Mouse (Mus musculus) testis, adult 2 months (tissue): Measurements from ENCODE around the gene Gm28729.

Experiments
- CTCF ChIP-seq: fragments of 200-500 bp; IDR thresholded peaks from 2 replicates; pipeline ENCODE4 v1.5.1; 2012; ENCODE audit warnings: low read depth, mild to moderate bottlenecking, inconsistent platforms, low read length, moderate library complexity; ENCODE audit not compliant: control insufficient read depth, insufficient read depth, insufficient replicate concordance
- POLR2A ChIP-seq: fragments of 200-500 bp; IDR thresholded peaks from 2 replicates; pipeline ENCODE4 v1.6.1; 2012; ENCODE audit warnings: low read depth, mild to moderate bottlenecking, inconsistent platforms, low read length, moderate library complexity; ENCODE audit not compliant: control insufficient read depth

DNA sequence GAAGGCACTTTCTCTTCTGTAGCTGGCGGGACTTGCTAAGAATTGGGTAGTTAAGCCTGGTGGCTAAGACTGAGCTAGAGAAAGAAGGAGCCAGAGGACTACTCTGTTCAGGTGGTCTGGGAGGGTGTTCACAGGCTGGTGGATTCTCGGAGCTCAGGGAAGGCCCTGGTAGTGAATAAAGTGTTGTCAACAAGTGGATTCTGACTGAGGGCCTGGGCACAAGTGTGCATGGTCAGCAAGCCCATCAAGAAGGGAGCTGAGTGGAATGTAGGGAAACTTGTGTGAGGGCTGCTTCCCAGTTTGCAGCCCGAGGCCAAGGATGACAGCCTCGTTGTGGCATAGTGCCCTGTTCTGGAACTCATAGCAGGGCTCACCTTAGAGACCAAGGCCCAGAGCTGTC, 9.2 kb upstream of the Gm28729 start:
- no peak for TF ChIP-seq POLR2A
- TF ChIP-seq CTCF, result no peak
